Mouse (Mus musculus) G1E (cell line): ENCODE measurements around the gene Hs1bp3. TPM values are rescaled to one million over a fixed set of nuclear protein-coding genes. Genes with fewer than 3 reads are reported as not detected.
A peak's percentile ranks its signal among the peaks of the same experiment; 100 is the strongest.

Source experiments
- ATAC-seq: 2 replicates; pipeline ENCODE4 v1.8.0; 2016; ENCODE audit warnings: mild to moderate bottlenecking; ENCODE audit not compliant: insufficient number of reproducible peaks, poor library complexity, low FRiP score, severe bottlenecking; ENCODE audit errors: extremely low read depth
- DNase-seq: peaks from one replicate; pipeline ENCODE4 v3.0.0; 2012; ENCODE audit warnings: low spot score
- H3K27me3 ChIP-seq: 2 replicates; pipeline ENCODE4 v1.6.1; 2012; ENCODE audit warnings: mild to moderate bottlenecking, low read length, inconsistent platforms; ENCODE audit not compliant: insufficient read depth
- H3K36me3 ChIP-seq: replicated peaks from 2 replicates; pipeline ENCODE3; 2012; ENCODE audit warnings: mild to moderate bottlenecking, inconsistent platforms
- H3K4me1 ChIP-seq: 2 replicates; pipeline ENCODE4 v1.6.1; 2012; ENCODE audit warnings: low read depth, low read length, inconsistent platforms, mixed read lengths; ENCODE audit not compliant: insufficient read depth
- H3K4me3 ChIP-seq: 2 replicates; pipeline ENCODE4 v1.5.1; 2012; ENCODE audit warnings: low read depth, mild to moderate bottlenecking, inconsistent platforms, low read length, moderate library complexity, mixed read lengths
- H3K9me3 ChIP-seq: replicated peaks from 2 replicates; pipeline ENCODE4 v1.6.1; 2012; ENCODE audit warnings: inconsistent platforms
- CTCF ChIP-seq: IDR thresholded peaks from 2 replicates; pipeline ENCODE4 v1.5.1; 2012; ENCODE audit warnings: low read depth, low read length, inconsistent platforms, mixed read lengths
- GATA1 ChIP-seq: IDR thresholded peaks from 2 replicates; pipeline ENCODE4 v1.6.1; 2012; ENCODE audit warnings: borderline replicate concordance, low read length, inconsistent platforms, mixed read lengths
- GATA2 ChIP-seq: IDR thresholded peaks from 2 replicates; pipeline ENCODE4 v1.6.1; 2012; ENCODE audit warnings: low read depth, low read length, inconsistent platforms, borderline replicate concordance
- POLR2AphosphoS5 ChIP-seq: IDR thresholded peaks from 2 replicates; pipeline ENCODE4 v1.6.1; 2012; ENCODE audit warnings: low read depth, low read length, inconsistent platforms; ENCODE audit not compliant: insufficient replicate concordance
- TAL1 ChIP-seq: conservative IDR thresholded peaks from 2 replicates; pipeline ENCODE4 v1.6.1; 2012; ENCODE audit warnings: low read depth, low read length, inconsistent platforms, mixed read lengths
- polyA plus RNA-seq: library from polyadenylated mRNA; stranded (reverse); fragments of >175 nt; gene quantifications from 2 replicates; pipeline ENCODE4 v1.2.3, GENCODE M21; 2012
- total RNA-seq, 2 experiments: library from RNA; stranded (forward) in 1 of 2; stranded (reverse) in 1 of 2; fragments of 200-1000 nt in 1 of 2; fragments of >200 nt in 1 of 2; fragmentation: Nextera tagmentation in 1 of 2; gene quantifications; 2 replicates each; pipeline ENCODE4 v1.2.3; 2014 to 2017

Gene Hs1bp3
- total and polyA plus RNA-seq, 3 experiments, result 17.6 to 19.1 (median 18.8) TPM

DNA sequence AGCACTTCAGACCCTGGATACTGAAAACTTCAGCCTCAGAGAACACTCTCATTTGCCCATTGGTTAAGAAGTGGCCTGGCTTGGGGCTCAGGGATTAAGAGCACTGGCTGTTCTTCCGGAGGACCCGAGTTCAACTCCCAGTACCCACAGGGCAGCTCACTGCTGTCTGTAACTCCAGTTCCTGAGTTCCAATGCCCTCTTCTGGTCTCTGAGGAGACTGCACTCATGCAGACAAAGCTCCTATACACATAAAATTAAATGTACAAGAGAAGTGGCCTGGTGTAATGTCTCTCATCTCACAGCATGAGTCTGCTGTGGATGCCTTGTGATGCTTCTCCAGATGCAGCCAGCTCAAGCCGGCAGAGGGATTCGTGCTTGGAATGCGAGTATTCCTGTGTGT is 3.3 kb downstream of the Hs1bp3 start:
- peaks cover 70% of the 10 kb centered on the region for H3K36me3 ChIP-seq
- H3K4me1 ChIP-seq, result peaks cover 35% of the 10 kb centered on the region
- no peaks in the 10 kb centered on the region for H3K27me3 ChIP-seq
- no peaks in the 10 kb centered on the region; the same call in 1 of the 2 replicates for H3K9me3 ChIP-seq
- DNase-seq (no peak), ATAC-seq (no peak)
- TF ChIP-seq TAL1, result no peak
- no peak for TF ChIP-seq GATA2
- TF ChIP-seq CTCF, result no peak
- no peak for TF ChIP-seq GATA1
- no peak for TF ChIP-seq POLR2AphosphoS5
- H3K4me3 ChIP-seq, result no peak overlapping the region

GRCm38 (mm10) chr12:8320084-8320713 is 7.0 kb downstream of the Hs1bp3 start:
- no peak overlapping the region for H3K4me3 ChIP-seq
- DNase-seq (peak; percentile 11), ATAC-seq (peak; percentile 62)
- peaks cover 15% of the 10 kb centered on the region for H3K4me1 ChIP-seq
- TF ChIP-seq GATA2 (no peak), CTCF (peak; percentile 59)
- H3K9me3 ChIP-seq, result no peaks in the 10 kb centered on the region
- H3K27me3 ChIP-seq, result no peaks in the 10 kb centered on the region
- peaks cover 98% of the 10 kb centered on the region for H3K36me3 ChIP-seq

GRCm38 (mm10) chr12:8321506-8321905 is 8.3 kb downstream of the Hs1bp3 start:
- peaks cover 98% of the 10 kb centered on the region for H3K36me3 ChIP-seq
- TF ChIP-seq POLR2AphosphoS5 (no peak), GATA2 (no peak), CTCF (no peak), GATA1 (no peak), TAL1 (no peak)
- DNase-seq, result no peak
- ATAC-seq, result no peak
- peaks cover 4% of the 10 kb centered on the region; the same call in 1 of the 2 replicates for H3K4me1 ChIP-seq
- no peaks in the 10 kb centered on the region for H3K9me3 ChIP-seq
- H3K4me3 ChIP-seq, result peak overlapping the region; percentile 6; the same call in 1 of the 2 replicates
- no peaks in the 10 kb centered on the region for H3K27me3 ChIP-seq

DNA sequence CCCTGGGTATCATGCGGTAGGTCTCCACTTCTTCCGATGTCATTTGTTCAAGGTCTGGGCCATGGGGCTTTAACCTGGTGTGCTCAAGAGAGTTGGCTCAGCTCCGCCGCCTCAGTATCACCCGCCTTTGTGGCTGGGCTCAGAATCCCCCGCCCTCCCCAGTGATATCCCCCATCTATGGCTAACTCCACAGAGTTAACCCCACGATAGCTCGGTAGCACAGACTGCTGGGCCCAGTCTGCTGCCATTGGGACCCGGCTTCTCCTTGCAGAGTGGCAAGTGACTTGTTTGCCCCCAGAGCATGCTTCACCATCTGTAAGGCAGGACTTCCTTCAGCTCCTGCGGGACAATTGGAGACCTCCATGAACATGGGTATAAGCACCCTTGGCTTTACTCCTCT is 10.9 kb downstream of the Hs1bp3 start:
- ATAC-seq (no peak), DNase-seq (no peak)
- Histone ChIP-seq H3K36me3 (peaks cover 99% of the 10 kb centered on the region), H3K4me1 (0 out of 2 replicates have a peak, but pooled peaks cover 4% of the 10 kb centered on the region), H3K4me3 (no peak overlapping the region), H3K27me3 (no peaks in the 10 kb centered on the region), H3K9me3 (no peaks in the 10 kb centered on the region)
- TF ChIP-seq CTCF (no peak), GATA2 (no peak), GATA1 (no peak), TAL1 (no peak), POLR2AphosphoS5 (no peak)

DNA sequence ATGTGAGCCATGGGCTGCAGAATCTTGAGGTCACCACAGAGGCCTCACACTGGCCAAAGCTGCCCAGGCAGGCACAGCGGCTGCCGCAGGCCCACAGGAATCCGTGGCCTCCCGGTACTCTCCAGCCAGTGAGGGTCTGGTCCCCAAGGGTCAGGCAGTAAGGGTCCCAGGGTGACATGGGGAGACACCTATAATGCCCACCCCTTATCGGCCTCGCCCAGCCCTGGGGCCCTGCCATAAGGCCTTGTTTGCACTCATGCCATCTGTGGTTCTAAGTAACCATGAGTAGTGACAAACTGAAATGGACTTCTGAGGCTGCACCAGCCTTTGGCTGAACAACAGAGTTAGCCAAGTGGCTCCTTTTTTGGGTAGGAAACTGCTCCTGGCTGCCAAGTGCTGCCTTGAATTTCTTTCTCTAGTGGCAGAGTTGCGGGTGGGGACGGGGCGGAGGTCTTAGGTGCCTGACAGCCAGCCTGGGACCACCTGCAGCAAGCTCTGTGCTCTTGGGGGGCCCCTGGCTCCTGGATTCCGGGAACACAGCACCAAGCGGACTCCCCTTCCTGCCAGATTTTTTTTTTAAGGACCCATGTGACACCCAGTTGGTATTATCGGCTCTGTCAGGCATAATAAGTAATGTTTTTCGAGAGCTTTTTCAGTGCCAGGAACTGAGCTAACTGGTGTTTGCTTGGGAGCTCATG is 12.2 kb downstream of the Hs1bp3 start:
- TF ChIP-seq CTCF, result no peak
- H3K4me1 ChIP-seq, result 0 out of 2 replicates have a peak, but pooled peaks cover 4% of the 10 kb centered on the region
- no peaks in the 10 kb centered on the region for H3K27me3 ChIP-seq
- H3K4me3 ChIP-seq, result no peak overlapping the region
- H3K9me3 ChIP-seq, result no peaks in the 10 kb centered on the region
- H3K36me3 ChIP-seq, result peaks cover 99% of the 10 kb centered on the region
- ATAC-seq, result no peak
- no peak for DNase-seq

- Histone ChIP-seq H3K4me3 (no peak overlapping the region), H3K9me3 (no peaks in the 10 kb centered on the region), H3K36me3 (peaks cover 99% of the 10 kb centered on the region), H3K4me1 (0 out of 2 replicates have a peak, but pooled peaks cover 4% of the 10 kb centered on the region), H3K27me3 (no peaks in the 10 kb centered on the region)
- TF ChIP-seq POLR2AphosphoS5 (no peak), GATA2 (no peak), CTCF (no peak), TAL1 (no peak), GATA1 (no peak)
- ATAC-seq (no peak), DNase-seq (no peak)
These were observed 12.8 kb downstream of the Hs1bp3 start for GRCm38 (mm10) chr12:8325943-8326522.
